Mouse (Mus musculus) cerebellum, adult 2 months (tissue): ENCODE results near the gene Gm17606.

Experiments used
- CTCF ChIP-seq: fragments of 200-500 bp; IDR thresholded peaks from 2 replicates; pipeline ENCODE4 v1.5.1; 2011; ENCODE audit warnings: low read depth, mild to moderate bottlenecking, control low read depth, low read length, moderate library complexity, borderline replicate concordance; ENCODE audit not compliant: insufficient read depth
- POLR2A ChIP-seq: fragments of 200-500 bp; IDR thresholded peaks from 2 replicates; pipeline ENCODE4 v1.6.1; 2011; ENCODE audit warnings: low read length, control low read depth, borderline replicate concordance; ENCODE audit not compliant: insufficient read depth

DNA sequence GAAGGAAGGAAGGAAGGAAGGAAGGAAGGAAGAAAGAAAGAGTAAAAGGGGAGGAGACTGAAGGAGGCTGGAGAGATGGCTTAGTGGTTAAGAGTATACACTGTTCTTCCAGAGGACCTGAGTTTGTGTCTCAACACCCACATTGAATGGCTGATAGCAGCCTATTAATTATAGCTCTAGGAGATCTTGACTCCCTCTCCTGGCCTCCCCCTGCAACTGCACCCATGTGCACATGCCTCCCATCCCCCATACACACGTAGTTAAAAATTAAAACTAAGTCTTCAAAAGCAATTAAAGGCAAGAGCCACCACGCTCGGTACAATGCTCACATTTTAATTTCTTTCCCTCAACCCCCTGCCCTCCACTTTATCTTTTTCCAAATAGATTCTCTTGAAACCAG, 46.7 kb upstream of the Gm17606 start:
- no peak for TF ChIP-seq POLR2A
- no peak; the same call in 1 of the 2 replicates for TF ChIP-seq CTCF
